In the genomic region with DNA sequence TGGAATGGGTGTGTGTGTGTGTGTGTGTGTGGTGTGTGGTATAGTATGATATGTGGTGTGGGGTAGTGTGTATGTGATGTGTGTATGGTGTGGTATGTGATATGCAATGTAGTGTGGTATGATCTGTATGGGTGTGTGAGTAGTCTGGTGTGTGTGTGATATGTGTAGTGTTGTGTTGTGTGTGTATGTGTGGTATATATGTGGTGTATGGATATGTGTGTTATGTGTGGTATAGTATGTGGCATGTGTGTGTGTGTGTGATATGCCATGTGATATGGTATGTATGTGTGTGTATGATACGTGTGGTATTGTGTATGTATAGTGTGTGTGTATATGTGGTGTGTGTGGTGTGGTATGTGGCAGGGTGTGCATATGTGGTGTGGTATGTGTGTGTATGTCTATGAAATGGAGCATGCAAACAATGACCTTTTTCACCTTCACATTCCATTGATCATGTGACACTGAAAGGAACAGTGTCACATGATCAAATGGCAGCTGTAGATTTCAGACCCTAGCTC, we compare ENCODE assay signal across 25 mouse cellular contexts.
DNase-seq lines count a peak whose midpoint lies in the region; ATAC-seq lines count a peak whose summit lies in the region.
"Had no signal": no experiment of that assay in that cellular context is flagged by ENCODE, and none has a peak within 500 bp of the region (broad histone marks: within the 10 kb centered on the region; RNA-seq: fewer than 3 reads in every experiment).

No protein-coding gene starts in this region.

- 88% methylated on average over 1 of the region's 1 CpGs for WGBS in forebrain, embryonic 13.5 days
- 92% methylated on average over 1 of the region's 1 CpGs for WGBS in forebrain, embryonic 10.5 days
- WGBS in liver, embryonic 13.5 days (ENCODE audit: insufficient replicate concordance), result 61% methylated on average over 1 of the region's 1 CpGs
- 78% methylated on average over 1 of the region's 1 CpGs for WGBS in liver, embryonic 11.5 days
- 89% methylated on average over 1 of the region's 1 CpGs for WGBS in embryonic facial prominence, embryonic 13.5 days

- no peaks in the 10 kb centered on the region for H3K9me3 ChIP-seq in forebrain, embryonic 13.5 days (replicated peaks)
- H3K9me3 ChIP-seq in forebrain, embryonic 10.5 days, result no peaks in the 10 kb centered on the region
- H3K9me3 ChIP-seq in liver, embryonic 13.5 days (replicated peaks), result no peaks in the 10 kb centered on the region
- H3K9me3 ChIP-seq in liver, embryonic 11.5 days (ENCODE audit: control insufficient read depth, low read length), result no peaks in the 10 kb centered on the region
- no peaks in the 10 kb centered on the region for H3K9me3 ChIP-seq in embryonic facial prominence, embryonic 13.5 days
- H3K9me3 ChIP-seq: forebrain, embryonic 12.5 days; hindbrain, embryonic 12.5 days; intestine, embryonic 15.5 days; lung, embryonic 15.5 days had no signal

- no peak overlapping the region for H3K4me2 ChIP-seq in forebrain, embryonic 13.5 days
- H3K4me2 ChIP-seq in liver, embryonic 13.5 days, result no peak overlapping the region
- H3K4me2 ChIP-seq in liver, embryonic 11.5 days, result no peak overlapping the region
- H3K4me2 ChIP-seq in embryonic facial prominence, embryonic 13.5 days, result no peak overlapping the region
- H3K4me2 ChIP-seq: forebrain, embryonic 12.5 days; heart, embryonic 11.5 days; hindbrain, embryonic 12.5 days; intestine, embryonic 15.5 days; lung, embryonic 15.5 days had no signal

- H3K4me3 ChIP-seq in forebrain, embryonic 13.5 days, result no peak overlapping the region
- no peak overlapping the region for H3K4me3 ChIP-seq in forebrain, embryonic 10.5 days
- no peak overlapping the region for H3K4me3 ChIP-seq in liver, embryonic 13.5 days (replicated peaks)
- no peak overlapping the region for H3K4me3 ChIP-seq in liver, embryonic 11.5 days (ENCODE audit: low read depth, low read length)
- no peak overlapping the region for H3K4me3 ChIP-seq in embryonic facial prominence, embryonic 13.5 days
- H3K4me3 ChIP-seq: forebrain, embryonic 12.5 days; hindbrain, embryonic 12.5 days; intestine, embryonic 15.5 days; left cerebral cortex, adult 2 months; lung, embryonic 15.5 days had no signal

- H3K9ac ChIP-seq in forebrain, embryonic 13.5 days, result no peak overlapping the region
- H3K9ac ChIP-seq in liver, embryonic 13.5 days, result no peak overlapping the region
- H3K9ac ChIP-seq in liver, embryonic 11.5 days (ENCODE audit: low read depth, low read length), result no peak overlapping the region
- H3K9ac ChIP-seq in embryonic facial prominence, embryonic 13.5 days, result no peak overlapping the region
- H3K9ac ChIP-seq: forebrain, embryonic 12.5 days; hindbrain, embryonic 12.5 days; intestine, embryonic 15.5 days; lung, embryonic 15.5 days had no signal

- DNase-seq in forebrain, embryonic 10.5 days (ENCODE audit: extremely low spot score, low spot score), result no peak
- DNase-seq in liver, embryonic 13.5 days, result no peak
- no peak for DNase-seq in liver, embryonic 11.5 days (ENCODE audit: low spot score)
- DNase-seq in embryo, embryonic 11 days, result no peak
- DNase-seq: adrenal gland, postnatal 25 days; cerebellum, adult 11-12 months; cerebellum, adult 9-11 months; gastrocnemius, postnatal 14 days; heart, postnatal 36 days; kidney, adult 8-10 months; kidney, postnatal 25 days; lung, postnatal 36 days; midbrain, embryonic 14.5 days; thymus, adult 2 months; thymus, postnatal 36 days had no signal

- peak; percentile 36; the same call in 1 of the 2 replicates for ATAC-seq in forebrain, embryonic 13.5 days
- ATAC-seq in liver, embryonic 13.5 days (ENCODE audit: low read depth), result 0 out of 2 replicates have a peak, but pooled peaks have one; percentile 18
- ATAC-seq in liver, embryonic 11.5 days (replicated peaks; ENCODE audit: low FRiP score), result no peak; the same call in 1 of the 2 replicates
- ATAC-seq in embryonic facial prominence, embryonic 13.5 days (ENCODE audit: insufficient number of reproducible peaks, insufficient read depth, low FRiP score, low TSS enrichment, low read depth), result peak; percentile 64; the same call in 1 of the 2 replicates
- 0 out of 2 replicates have a peak, but pooled peaks have one; percentile 37 for ATAC-seq in megakaryocyte-erythroid progenitor cell, adult 5-6 weeks (replicated peaks; ENCODE audit: low FRiP score, low TSS enrichment, poor library complexity, severe bottlenecking)
- ATAC-seq: hindbrain, postnatal 0 days; intestine, embryonic 15.5 days had no signal

- no peaks in the 10 kb centered on the region for H3K4me1 ChIP-seq in forebrain, embryonic 13.5 days
- H3K4me1 ChIP-seq in forebrain, embryonic 10.5 days, result no peaks in the 10 kb centered on the region
- H3K4me1 ChIP-seq in liver, embryonic 13.5 days (replicated peaks), result no peaks in the 10 kb centered on the region
- H3K4me1 ChIP-seq in liver, embryonic 11.5 days (replicated peaks; ENCODE audit: control insufficient read depth, insufficient read depth, low read length), result no peaks in the 10 kb centered on the region
- H3K4me1 ChIP-seq in embryonic facial prominence, embryonic 13.5 days, result no peaks in the 10 kb centered on the region
- H3K4me1 ChIP-seq: forebrain, embryonic 12.5 days; hindbrain, embryonic 12.5 days; intestine, embryonic 15.5 days; lung, embryonic 15.5 days had no signal

- H3K27me3 ChIP-seq in forebrain, embryonic 13.5 days, result no peaks in the 10 kb centered on the region
- no peaks in the 10 kb centered on the region for H3K27me3 ChIP-seq in forebrain, embryonic 10.5 days (ENCODE audit: poor library complexity, severe bottlenecking)
- H3K27me3 ChIP-seq in liver, embryonic 13.5 days, result no peaks in the 10 kb centered on the region
- H3K27me3 ChIP-seq in liver, embryonic 11.5 days (replicated peaks; ENCODE audit: control insufficient read depth, insufficient read depth, low read length), result no peaks in the 10 kb centered on the region
- H3K27me3 ChIP-seq in embryonic facial prominence, embryonic 13.5 days, result no peaks in the 10 kb centered on the region
- H3K27me3 ChIP-seq: forebrain, embryonic 12.5 days; hindbrain, embryonic 12.5 days; intestine, embryonic 15.5 days; lung, embryonic 15.5 days had no signal

- H3K36me3 ChIP-seq in forebrain, embryonic 13.5 days (ENCODE audit: poor library complexity, severe bottlenecking), result no peaks in the 10 kb centered on the region
- no peaks in the 10 kb centered on the region for H3K36me3 ChIP-seq in forebrain, embryonic 10.5 days (replicated peaks)
- no peaks in the 10 kb centered on the region for H3K36me3 ChIP-seq in liver, embryonic 13.5 days
- H3K36me3 ChIP-seq in liver, embryonic 11.5 days (ENCODE audit: control insufficient read depth, insufficient read depth, low read length), result no peaks in the 10 kb centered on the region
- no peaks in the 10 kb centered on the region for H3K36me3 ChIP-seq in embryonic facial prominence, embryonic 13.5 days
- H3K36me3 ChIP-seq: forebrain, embryonic 12.5 days; hindbrain, embryonic 12.5 days; intestine, embryonic 15.5 days; lung, embryonic 15.5 days had no signal

- no peak overlapping the region for H3K27ac ChIP-seq in forebrain, embryonic 13.5 days
- no peak overlapping the region for H3K27ac ChIP-seq in forebrain, embryonic 10.5 days
- no peak overlapping the region for H3K27ac ChIP-seq in liver, embryonic 13.5 days
- no peak overlapping the region for H3K27ac ChIP-seq in liver, embryonic 11.5 days (ENCODE audit: low read depth, low read length)
- H3K27ac ChIP-seq in embryonic facial prominence, embryonic 13.5 days, result no peak overlapping the region
- H3K27ac ChIP-seq: forebrain, embryonic 12.5 days; hindbrain, embryonic 12.5 days; hindbrain, postnatal 0 days; intestine, embryonic 15.5 days; left cerebral cortex, adult 2 months; lung, embryonic 15.5 days had no signal
